Mouse (Mus musculus): Measurements from ENCODE around the gene Gcg.

DNA sequence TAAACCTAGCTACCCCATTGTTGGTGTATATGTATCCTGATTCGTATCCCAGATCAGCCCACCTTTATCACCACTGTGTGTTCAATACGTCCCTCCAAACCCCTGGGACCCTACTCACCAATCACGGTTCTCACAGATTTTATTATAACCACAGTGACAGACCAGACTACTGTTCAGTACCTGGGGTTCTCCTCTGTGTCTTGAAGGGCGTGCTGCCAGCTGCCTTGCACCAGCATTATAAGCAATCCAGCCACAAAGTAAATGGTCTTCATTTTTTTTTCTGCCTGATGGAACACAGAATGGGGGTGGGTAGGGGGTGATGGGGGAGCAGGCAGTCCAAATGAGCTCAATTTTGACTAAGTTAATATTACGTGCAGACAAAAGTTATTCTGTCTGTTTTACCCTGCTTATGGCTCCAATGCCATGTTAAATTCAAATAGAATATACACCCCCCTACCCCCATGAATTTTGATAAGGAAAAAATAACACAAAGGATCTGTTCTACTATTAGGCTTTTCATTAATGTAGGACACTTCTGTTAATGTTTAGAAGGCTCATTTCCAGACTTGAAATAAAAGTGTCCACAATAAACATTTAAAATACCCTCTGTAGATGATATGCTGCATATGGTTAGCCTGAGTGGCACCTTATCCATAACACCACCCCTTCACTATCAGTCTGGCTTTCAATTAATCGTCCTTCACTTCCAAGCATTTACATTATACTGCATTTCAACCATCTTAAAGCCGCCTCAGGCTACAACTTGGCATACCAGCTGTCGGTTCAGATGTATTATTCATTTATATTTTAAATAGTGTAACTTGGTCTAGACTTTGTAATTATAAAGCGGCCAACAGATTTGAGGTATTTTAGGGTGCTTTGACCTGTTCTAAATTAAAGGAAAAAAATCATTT is 2.9 kb downstream of the Gcg start:
- TF ChIP-seq CTCF (IDR thresholded peaks at IDR 0.05; ENCODE audit: low read depth) (no peak), EP300 (IDR thresholded peaks at IDR 0.05; ENCODE audit: low read depth) (no peak)

Measured in liver, embryonic 14.5 days (tissue).